Mouse (Mus musculus) urinary bladder, postnatal 10 days (tissue): Measurements from ENCODE around the gene Gm26938.

ENCODE experiments used
- DNase-seq: peaks from one replicate; pipeline ENCODE4 v3.0.0; 2022; ENCODE audit warnings: low spot score

Gene Gm26938

DNA sequence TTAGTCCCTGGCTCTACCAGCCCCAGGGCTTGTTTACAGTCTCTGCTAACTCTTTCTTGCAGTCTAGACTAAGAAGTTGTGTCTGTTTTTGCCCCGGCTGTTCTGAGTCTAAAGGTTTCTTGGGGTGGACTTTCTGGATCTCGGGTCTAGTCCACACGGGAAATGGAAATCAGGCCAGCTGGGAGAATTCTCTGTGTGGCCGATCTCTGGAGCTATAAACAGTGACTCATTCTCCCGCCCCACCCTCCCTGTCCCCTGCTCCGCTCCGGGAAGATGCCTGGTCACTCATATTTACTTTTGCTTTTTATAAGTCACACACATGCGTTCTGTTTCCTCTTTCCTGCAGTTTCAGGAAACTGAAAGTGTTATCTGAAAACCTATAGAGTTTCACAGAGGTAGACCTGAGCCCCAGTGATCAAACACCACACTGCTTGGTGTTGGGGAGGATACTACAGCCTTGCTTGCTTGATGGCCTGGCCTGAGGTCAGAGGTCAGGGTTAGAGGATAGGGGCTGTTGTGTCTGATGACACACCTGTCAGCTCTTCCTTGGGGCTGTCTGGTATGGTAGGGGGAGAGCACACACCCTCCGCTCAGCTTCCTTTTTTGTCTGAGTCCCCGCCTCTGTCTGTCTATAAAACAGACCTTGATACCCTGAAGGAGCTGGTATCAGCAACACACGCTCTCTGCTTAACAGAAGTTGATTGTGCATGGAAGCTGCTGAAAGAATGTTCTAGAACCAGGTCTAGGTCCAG is 32.7 kb downstream of the Gm26938 start:
- no peak for DNase-seq

DNA sequence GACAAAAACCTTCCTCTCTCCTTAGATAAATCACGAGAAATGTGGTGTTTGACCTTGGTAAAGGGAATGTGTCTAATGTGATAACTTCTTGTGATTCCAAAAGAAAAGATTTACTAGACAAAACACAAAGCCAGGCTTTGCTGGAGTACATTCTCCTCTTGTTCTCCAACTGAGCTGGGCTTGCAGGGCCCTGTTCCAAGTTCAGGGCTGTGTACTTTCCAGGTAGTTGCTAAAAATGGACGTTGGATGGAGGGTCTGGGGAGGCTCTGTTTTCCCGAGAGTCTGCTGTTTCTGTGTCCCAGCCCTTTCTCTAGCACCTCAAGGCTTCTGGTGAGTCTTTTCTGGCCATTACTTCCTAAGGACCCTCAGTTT is 33.3 kb downstream of the Gm26938 start:
- no peak for DNase-seq

DNA sequence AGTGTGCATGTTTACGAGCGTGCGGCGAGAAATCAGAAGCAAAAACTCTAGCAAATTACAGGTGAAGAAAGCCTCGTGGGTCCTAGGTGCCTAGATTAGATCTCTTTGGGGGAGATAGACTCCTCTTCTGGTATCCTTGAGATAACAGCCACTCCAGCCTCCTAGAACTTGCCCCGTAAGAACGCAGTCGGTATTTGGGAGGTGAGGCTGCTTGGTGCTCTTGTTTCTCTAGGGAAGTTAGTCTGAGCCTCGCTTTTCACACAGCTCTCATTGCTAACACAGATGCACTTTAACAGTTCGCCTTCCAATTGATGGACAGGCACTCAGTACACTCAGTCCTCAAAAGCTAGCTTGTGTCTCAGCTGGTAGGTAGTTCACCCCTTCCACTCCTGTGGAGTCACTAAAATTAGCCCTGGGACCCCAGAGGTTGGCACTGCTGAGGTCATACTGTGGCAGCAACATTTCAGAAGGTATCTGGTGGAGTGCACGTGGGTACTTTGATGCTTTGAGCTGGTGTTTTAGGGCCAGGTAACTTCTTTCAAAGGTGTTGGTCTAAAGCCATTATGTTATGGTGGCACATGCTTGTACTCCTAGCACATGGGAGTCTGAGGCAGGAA is 33.9 kb downstream of the Gm26938 start:
- DNase-seq, result no peak

DNA sequence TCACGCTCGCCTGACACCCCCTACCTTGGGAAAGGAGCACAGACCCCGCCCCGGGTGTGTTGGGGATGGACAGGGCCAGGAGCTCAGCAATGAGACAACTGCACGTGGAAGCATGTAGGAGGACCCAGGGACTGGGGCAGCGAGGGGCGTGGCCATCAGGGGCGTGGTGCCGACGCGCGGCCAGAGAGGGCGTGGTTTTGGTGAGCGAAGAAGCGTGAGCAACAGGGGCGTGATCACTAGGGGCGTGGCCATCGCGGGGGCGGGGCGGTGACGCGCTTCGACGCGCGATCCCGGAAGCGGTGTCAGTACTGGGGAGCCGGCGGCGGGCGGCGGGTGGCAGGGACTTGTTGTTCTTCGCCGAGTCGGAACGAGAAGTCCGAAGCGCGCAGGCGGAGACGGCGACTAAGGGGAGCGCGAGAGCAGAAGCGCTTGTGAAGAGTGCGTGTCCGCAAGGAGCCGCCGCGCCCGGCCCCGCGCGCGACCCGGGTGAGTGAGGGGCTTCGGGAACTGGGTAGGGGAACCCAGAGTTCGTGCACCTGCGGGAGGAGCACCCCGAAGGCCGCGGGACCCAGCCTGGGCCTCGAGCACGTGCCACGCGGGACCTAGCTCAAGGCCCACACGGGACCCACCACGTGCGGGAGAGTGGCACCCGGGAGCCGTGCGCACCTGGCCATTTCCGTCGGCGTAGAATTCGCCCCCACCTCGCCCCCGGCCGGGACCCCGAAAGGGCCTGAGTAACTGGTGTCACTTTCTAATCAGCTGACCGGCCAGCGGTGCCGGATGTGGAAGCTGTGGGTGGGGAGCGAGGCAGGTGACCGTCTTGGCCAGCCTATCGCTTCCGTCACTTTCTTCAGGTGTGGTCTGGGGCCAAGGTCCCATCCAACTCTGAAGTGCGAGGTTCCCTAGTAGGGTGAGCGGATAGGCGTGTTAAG is 34.7 kb downstream of the Gm26938 start, which contains the start of gene Mafk:
Gene Mafk (plus strand): TSS at position 287 of the 932 bp plus-strand sequence.
- peak; percentile 97 for DNase-seq

DNA sequence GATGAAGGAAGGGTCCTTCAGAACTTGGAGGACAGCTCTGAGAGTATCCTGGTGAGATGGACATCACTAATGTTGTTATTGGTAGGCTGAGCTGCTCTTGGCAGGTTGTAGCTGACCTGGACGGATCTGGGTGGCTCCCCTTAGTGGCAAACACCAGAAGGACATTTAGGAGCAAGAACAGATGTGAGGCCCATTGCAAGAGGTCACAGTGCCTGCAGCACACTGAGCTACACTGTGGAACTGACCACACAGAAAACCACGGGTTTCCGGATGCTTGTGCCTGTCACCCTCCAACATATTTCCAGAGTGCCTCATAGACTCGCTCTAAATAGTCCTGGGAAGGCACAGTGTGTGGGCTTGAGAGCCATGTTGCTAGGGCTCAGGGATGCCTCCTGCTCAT is 36.7 kb downstream of the Gm26938 start:
- DNase-seq, result no peak

DNA sequence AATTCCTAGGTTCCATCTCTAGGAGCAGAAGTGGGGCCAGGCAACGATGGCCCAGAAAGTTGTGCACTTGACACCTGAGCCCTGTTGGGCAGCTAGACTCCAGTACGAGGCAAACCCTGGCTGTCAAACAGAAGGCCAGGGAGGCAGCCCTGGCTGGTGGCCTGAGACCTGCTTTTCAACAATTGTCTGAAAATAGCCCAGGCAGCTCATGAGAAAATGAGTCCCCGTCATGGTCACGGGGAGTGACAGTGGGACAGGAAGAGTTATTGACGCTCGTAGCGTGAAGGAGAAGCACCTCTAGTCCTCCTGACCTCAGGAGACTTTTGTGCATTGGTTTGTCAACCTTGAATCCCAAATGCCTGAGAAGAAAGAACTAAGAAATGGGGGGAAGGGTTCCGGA is 44.8 kb downstream of the Gm26938 start:
- no peak for DNase-seq

DNA sequence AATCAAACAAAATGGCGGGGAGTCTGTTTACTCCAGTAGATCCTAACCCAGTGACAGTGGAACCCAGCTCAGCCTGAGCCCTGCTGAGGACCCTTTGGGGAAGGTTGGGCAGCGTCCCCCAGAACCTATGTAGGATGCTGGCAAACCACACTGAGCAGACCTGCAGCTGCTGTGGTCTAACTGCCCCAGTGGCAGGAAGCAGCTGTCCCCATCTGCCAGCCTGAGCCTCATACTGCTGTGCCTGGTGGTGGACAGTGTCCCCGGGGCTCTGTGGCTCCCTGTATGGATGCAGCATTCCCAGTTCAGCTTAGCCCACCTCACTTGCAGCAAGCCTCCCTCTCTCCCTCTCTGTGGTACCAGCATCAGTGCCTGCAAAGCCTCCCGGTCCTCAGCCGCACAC is 49.2 kb downstream of the Gm26938 start:
- no peak for DNase-seq

DNA sequence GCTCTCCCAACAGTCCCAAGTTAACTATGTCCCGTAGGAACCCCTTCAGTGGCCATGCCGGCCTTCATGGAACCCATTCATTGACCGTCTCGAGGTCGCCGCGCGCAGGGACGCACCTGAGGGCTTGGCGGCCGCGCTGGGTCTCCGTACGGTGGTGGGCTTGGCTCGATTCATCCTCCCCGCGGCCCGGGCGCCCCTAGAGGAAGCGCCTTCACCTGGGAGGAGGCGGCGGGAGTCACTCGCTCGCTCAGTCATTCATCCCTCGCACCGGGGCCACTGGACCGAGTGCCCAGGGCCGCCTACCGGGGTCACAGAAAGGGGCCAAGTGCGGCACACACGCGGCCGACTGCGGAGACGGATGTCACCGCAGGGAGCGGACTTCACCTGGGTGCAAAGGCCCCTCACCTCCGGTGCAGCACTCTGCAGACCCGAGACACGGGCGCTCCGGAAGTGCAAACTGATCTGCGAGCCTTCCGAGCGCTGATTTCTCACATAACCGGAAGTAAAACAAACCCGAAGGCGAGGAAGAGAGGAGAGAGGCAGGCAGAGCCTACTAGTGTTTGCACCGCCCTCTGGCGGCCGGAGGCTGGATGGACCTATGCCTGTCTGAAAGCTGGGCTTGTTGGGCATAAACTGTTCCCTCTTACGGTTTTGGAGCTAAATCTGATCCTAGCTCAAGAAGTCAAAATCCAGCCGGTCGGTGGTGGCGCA is 50.8 kb downstream of the Gm26938 start, which contains the start of gene Ints1:
Gene Ints1 (minus strand): TSS at position 459 of the 711 bp plus-strand sequence.
- peak; percentile 84 for DNase-seq

DNA sequence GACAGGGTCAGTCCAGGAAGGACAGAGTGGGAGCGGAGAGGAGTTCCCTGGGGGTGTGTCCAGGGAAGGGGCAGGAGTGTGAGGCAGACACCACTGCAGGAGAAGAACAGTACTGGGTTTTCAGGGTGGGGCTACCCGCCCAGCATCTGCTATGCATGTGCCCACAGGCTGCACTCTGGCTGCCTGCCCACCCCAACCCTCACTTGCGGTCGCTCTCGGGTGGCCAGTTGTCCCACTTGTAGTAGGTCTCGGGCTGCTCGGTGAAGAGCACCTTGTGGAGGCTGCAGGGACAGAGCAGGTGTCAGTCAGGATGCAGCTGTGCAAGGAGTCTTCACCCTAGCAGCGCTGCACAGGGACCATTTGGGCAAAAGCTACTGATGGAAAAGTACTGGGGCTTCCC is 58.0 kb downstream of the Gm26938 start:
- no peak for DNase-seq

DNA sequence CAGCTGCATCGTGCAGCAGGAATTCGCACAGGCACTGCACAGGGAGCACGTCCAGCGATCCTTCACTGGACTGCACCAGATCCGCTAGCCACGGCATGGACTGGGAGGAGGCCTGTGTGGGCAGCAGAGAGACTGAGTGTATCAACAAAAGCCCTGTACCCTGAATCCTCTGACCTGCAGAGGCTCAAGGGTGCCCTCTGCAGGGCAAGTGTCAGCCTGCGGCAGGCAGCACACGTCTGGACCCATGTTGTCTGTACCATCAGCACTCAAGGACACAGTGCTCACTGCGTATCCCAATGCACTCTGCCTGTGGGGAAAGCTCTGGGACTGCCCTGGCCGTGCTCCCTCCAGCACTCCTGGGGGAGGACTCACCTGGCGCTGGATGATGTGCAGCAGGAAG is 61.9 kb downstream of the Gm26938 start:
- DNase-seq, result no peak

DNA sequence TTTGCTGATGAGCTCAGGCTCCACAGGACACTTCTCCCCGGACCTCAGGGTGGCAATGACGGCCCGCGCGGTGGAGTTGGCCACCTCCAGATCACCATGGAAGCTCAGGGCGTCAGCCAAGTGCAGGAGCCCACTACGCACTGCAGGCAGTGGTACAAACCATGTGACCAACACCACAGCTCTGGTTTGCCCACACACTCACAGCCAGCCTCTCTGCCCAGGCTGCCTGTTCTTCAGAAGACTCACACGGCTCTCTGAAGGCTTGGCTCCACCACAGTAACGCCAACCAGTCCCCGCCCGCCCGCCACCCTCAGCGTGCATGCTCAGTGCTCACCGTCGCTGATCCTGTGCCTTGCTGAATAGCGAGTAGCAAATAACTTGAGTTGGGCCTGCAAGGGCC is 68.1 kb downstream of the Gm26938 start:
- no peak for DNase-seq
